Mouse (Mus musculus): ENCODE data around the gene Gm28374. TPM values are rescaled to one million over a fixed set of nuclear protein-coding genes. Genes with fewer than 3 reads are reported as not detected.

Gm28374 gene
- total and polyA plus RNA-seq, 3 experiments = 0.40 TPM; not detected in 2

DNA sequence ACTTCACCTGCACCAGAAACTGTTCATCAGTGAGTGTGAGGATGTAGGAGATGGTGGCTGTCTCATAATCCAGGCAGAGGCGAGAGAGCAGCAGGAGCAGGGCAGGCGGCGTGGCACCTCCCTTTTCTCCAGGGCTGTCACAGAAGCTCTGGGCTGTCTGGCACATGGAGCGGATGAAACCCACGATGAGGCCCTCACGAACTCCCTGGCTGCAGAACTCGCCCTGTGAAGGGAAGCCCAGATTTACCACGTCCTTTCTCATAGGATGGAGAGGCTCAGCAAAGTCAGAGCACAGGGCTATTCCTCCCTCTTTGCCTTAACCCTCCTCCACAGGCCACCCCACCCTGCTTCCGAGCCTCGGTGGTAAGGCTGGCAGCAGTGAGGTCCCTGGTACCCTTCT lies 12.2 kb downstream of the Gm28374 start:
- Histone ChIP-seq H3K27me3 (replicated peaks) (no peaks in the 10 kb centered on the region), H3K4me2 (ENCODE audit: insufficient read depth, low read depth, poor library complexity, severe bottlenecking) (no peak overlapping the region), H3K79me2 (replicated peaks; ENCODE audit: control insufficient read depth, extremely low read depth, insufficient read depth, poor library complexity, severe bottlenecking) (0 out of 2 replicates have a peak, but pooled peaks cover 5% of the 10 kb centered on the region), H3K4me1 (ENCODE audit: control insufficient read depth in 1 of 2, insufficient read depth in 2 of 2) (peaks cover 8 to 25% of the 10 kb centered on the region in 2 experiments), H3K4me3 (replicated peaks in 1 of 3; ENCODE audit: low read depth in 2 of 3, low read length in 2 of 3, poor library complexity in 1 of 3) (no peak overlapping the region), H3K27ac (ENCODE audit: insufficient read depth, low read depth) (no peak overlapping the region), H3K36me3 (replicated peaks in 1 of 2; ENCODE audit: control insufficient read depth in 1 of 2, insufficient read depth in 1 of 2, low read length in 1 of 2) (peaks cover 47 to 65% of the 10 kb centered on the region in 2 experiments), H3K9me3 (replicated peaks; ENCODE audit: low read length) (no peaks in the 10 kb centered on the region), H3K9ac (ENCODE audit: insufficient read depth, low read depth) (no peak overlapping the region)
- in situ Hi-C loops (cut with MboI; ENCODE audit: low pct_ligation_motif_present, low pct_unique_long_range_greater_than_20kb, low sequenced_read_pairs) = loop anchor here (10.0 kb wide), 1 partner anchor 105 kb away; the partner anchor contains the start of gene Pola2
- TF ChIP-seq CHD2 (IDR thresholded peaks at IDR 0.05; ENCODE audit: low read length) (no peak), BHLHE40 (IDR thresholded peaks at IDR 0.05; ENCODE audit: low read depth, low read length) (no peak), JUND (conservative IDR thresholded peaks at IDR 0.05; ENCODE audit: low read depth, low read length) (no peak), JUN (IDR thresholded peaks at IDR 0.05; ENCODE audit: insufficient read depth, low read depth, low read length) (no peak), MXI1 (IDR thresholded peaks at IDR 0.05; ENCODE audit: low read depth, low read length) (no peak), ZNF384 (IDR thresholded peaks at IDR 0.05; ENCODE audit: low read depth, low read length) (no peak), CTCF (conservative IDR thresholded peaks at IDR 0.05 in 1 of 2, IDR thresholded peaks at IDR 0.05 in 1 of 2; ENCODE audit: low read depth in 2 of 2, low read length in 2 of 2) (no peak), E2F4 (IDR thresholded peaks at IDR 0.05; ENCODE audit: insufficient replicate concordance, low read depth, low read length) (no peak), USF2 (conservative IDR thresholded peaks at IDR 0.05; ENCODE audit: low read depth, low read length) (no peak), ZMIZ1 (IDR thresholded peaks at IDR 0.05; ENCODE audit: low read depth, low read length) (no peak), MAZ (IDR thresholded peaks at IDR 0.05; ENCODE audit: low read depth, low read length) (no peak), MYC (IDR thresholded peaks at IDR 0.05; ENCODE audit: low read depth, low read length) (no peak), EP300 (IDR thresholded peaks at IDR 0.05; ENCODE audit: low read length) (no peak), TBP (conservative IDR thresholded peaks at IDR 0.05; ENCODE audit: low read depth, low read length) (no peak), MAX (IDR thresholded peaks at IDR 0.05; ENCODE audit: low read length) (no peak), SIN3A (IDR thresholded peaks at IDR 0.05; ENCODE audit: low read length) (no peak), CHD1 (IDR thresholded peaks at IDR 0.05; ENCODE audit: low read depth, low read length) (no peak), PAX5 (IDR thresholded peaks at IDR 0.05; ENCODE audit: low read length) (no peak)
- dilution Hi-C loops (cut with MboI; ENCODE audit: extremely low pct_ligation_motif_present, extremely low pct_unique_long_range_greater_than_20kb, low sequenced_read_pairs) = no loop called here
- DNase-seq (ENCODE audit: extremely low read depth) = no peak

DNA sequence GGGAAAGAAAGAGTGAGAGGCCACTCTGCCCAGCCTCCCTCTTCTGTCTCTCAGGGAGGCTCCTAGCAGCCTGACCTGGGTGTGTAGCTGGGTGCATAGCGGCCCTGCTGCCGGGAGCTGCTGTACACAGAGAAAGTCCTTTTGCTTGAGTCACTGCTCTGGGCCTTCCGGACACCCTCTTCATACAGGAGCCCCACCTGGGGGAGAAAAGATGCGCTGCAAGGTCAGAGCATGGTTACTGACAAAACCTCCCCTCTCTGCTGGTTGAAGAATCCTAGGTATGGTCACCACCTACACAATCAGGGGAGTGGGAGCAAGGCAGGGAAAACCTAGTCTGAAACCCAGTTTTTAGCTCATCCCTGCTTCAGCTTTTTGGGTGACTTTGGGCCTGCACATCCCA lies 13.1 kb downstream of the Gm28374 start:
- H3K79me2 ChIP-seq (replicated peaks; ENCODE audit: control insufficient read depth, extremely low read depth, insufficient read depth, poor library complexity, severe bottlenecking) = 0 out of 2 replicates have a peak, but pooled peaks cover 3% of the 10 kb centered on the region
- peaks cover 44 to 58% of the 10 kb centered on the region in 2 experiments for H3K36me3 ChIP-seq (replicated peaks in 1 of 2; ENCODE audit: control insufficient read depth in 1 of 2, insufficient read depth in 1 of 2, low read length in 1 of 2)
- dilution Hi-C loops (cut with MboI; ENCODE audit: extremely low pct_ligation_motif_present, extremely low pct_unique_long_range_greater_than_20kb, low sequenced_read_pairs) = no loop called here
- no peaks in the 10 kb centered on the region for H3K27me3 ChIP-seq (replicated peaks)
- in situ Hi-C loops (cut with MboI; ENCODE audit: low pct_ligation_motif_present, low pct_unique_long_range_greater_than_20kb, low sequenced_read_pairs) = loop anchor here (10.0 kb wide), 1 partner anchor 104 kb away; the partner anchor contains the start of gene Pola2
- TF ChIP-seq MAFK (IDR thresholded peaks at IDR 0.05; ENCODE audit: insufficient replicate concordance, low read length) (no peak), SIN3A (IDR thresholded peaks at IDR 0.05; ENCODE audit: low read length) (no peak), ZMIZ1 (IDR thresholded peaks at IDR 0.05; ENCODE audit: low read depth, low read length) (no peak), CTCF (conservative IDR thresholded peaks at IDR 0.05 in 1 of 2, IDR thresholded peaks at IDR 0.05 in 1 of 2; ENCODE audit: low read depth in 2 of 2, low read length in 2 of 2) (peak in 1 of 2 experiments; percentile 29; a peak in 2 of 4 replicates)
- H3K27ac ChIP-seq (ENCODE audit: insufficient read depth, low read depth) = no peak overlapping the region
- DNase-seq (ENCODE audit: extremely low read depth) = no peak
- no peak overlapping the region for H3K4me2 ChIP-seq (ENCODE audit: insufficient read depth, low read depth, poor library complexity, severe bottlenecking)
- H3K9ac ChIP-seq (ENCODE audit: insufficient read depth, low read depth) = no peak overlapping the region
- H3K4me3 ChIP-seq (replicated peaks in 1 of 3; ENCODE audit: low read depth in 2 of 3, low read length in 2 of 3, poor library complexity in 1 of 3) = no peak overlapping the region
- H3K9me3 ChIP-seq (replicated peaks; ENCODE audit: low read length) = no peaks in the 10 kb centered on the region
- peaks cover 8 to 25% of the 10 kb centered on the region in 2 experiments for H3K4me1 ChIP-seq (ENCODE audit: control insufficient read depth in 1 of 2, insufficient read depth in 2 of 2)

Data from CH12.LX (cell line).